Mouse (Mus musculus): ENCODE results near the gene Tspan18. TPM values are rescaled to one million over a fixed set of nuclear protein-coding genes. Genes with fewer than 3 reads are reported as not detected.

The Tspan18 gene
- total RNA-seq, 4 experiments from 2014 or later: 2.1 to 4.5 (median 3.6) TPM

GRCm38 (mm10) chr2:93339373-93340106, 5.2 kb upstream of the Tspan18 start:
- no peak for DNase-seq (ENCODE audit: low spot score in 2 of 2)

- no peak for DNase-seq (ENCODE audit: low spot score in 2 of 2)
Observed at GRCm38 (mm10) chr2:93335996-93336395, 1.7 kb upstream of the Tspan18 start.

- DNase-seq (ENCODE audit: low spot score in 2 of 2): peak; percentile 24 to 68
Observed at GRCm38 (mm10) chr2:93333241-93333816, 976 bp downstream of the Tspan18 start.

- no peak for DNase-seq (ENCODE audit: low spot score in 2 of 2)
Observed at GRCm38 (mm10) chr2:93332277-93332676, 2.0 kb downstream of the Tspan18 start.

GRCm38 (mm10) chr2:93331121-93331520, 3.2 kb downstream of the Tspan18 start:
- DNase-seq (ENCODE audit: low spot score in 2 of 2): no peak

- no peak for DNase-seq (ENCODE audit: low spot score in 2 of 2)
Observed at GRCm38 (mm10) chr2:93329120-93329519, 5.2 kb downstream of the Tspan18 start.

GRCm38 (mm10) chr2:93327915-93328555, 6.3 kb downstream of the Tspan18 start:
- DNase-seq (ENCODE audit: low spot score in 2 of 2): no peak

- DNase-seq (ENCODE audit: low spot score in 2 of 2): no peak
Observed at GRCm38 (mm10) chr2:93324681-93325080, 9.6 kb downstream of the Tspan18 start.

GRCm38 (mm10) chr2:93321946-93322345, 12.4 kb downstream of the Tspan18 start:
- no peak for DNase-seq (ENCODE audit: low spot score in 2 of 2)

GRCm38 (mm10) chr2:93320267-93320666, 14.0 kb downstream of the Tspan18 start:
- no peak for DNase-seq (ENCODE audit: low spot score in 2 of 2)

GRCm38 (mm10) chr2:93319598-93319997, 14.7 kb downstream of the Tspan18 start:
- DNase-seq (ENCODE audit: low spot score in 2 of 2): no peak

- no peak for DNase-seq (ENCODE audit: low spot score in 2 of 2)
Observed at GRCm38 (mm10) chr2:93318781-93319349, 15.4 kb downstream of the Tspan18 start.

- no peak for DNase-seq (ENCODE audit: low spot score in 2 of 2)
Observed at GRCm38 (mm10) chr2:93313768-93314632, 20.3 kb downstream of the Tspan18 start.

- no peak for DNase-seq (ENCODE audit: low spot score in 2 of 2)
Observed at GRCm38 (mm10) chr2:93312458-93312857, 21.8 kb downstream of the Tspan18 start.

- DNase-seq (ENCODE audit: low spot score in 2 of 2): no peak
Observed at GRCm38 (mm10) chr2:93309724-93310413, 24.4 kb downstream of the Tspan18 start.

GRCm38 (mm10) chr2:93306898-93307297, 27.4 kb downstream of the Tspan18 start:
- DNase-seq (ENCODE audit: low spot score in 2 of 2): no peak

GRCm38 (mm10) chr2:93304273-93304634, 30.1 kb downstream of the Tspan18 start:
- DNase-seq (ENCODE audit: low spot score in 2 of 2): no peak

GRCm38 (mm10) chr2:93303585-93304272, 30.6 kb downstream of the Tspan18 start:
- DNase-seq (ENCODE audit: low spot score in 2 of 2): no peak

- no peak for DNase-seq (ENCODE audit: low spot score in 2 of 2)
Observed at GRCm38 (mm10) chr2:93303260-93303584, 31.1 kb downstream of the Tspan18 start.

GRCm38 (mm10) chr2:93297656-93298055, 36.6 kb downstream of the Tspan18 start:
- DNase-seq (ENCODE audit: low spot score in 2 of 2): no peak

All from left cerebral cortex, adult 8-10 months (tissue).